Mouse (Mus musculus) neutrophil, adult 5-6 weeks (primary cell): Measurements from ENCODE around the gene Aqp7. TPM values are rescaled to one million over a fixed set of nuclear protein-coding genes. Genes with fewer than 3 reads are reported as not detected.
"Not testable (repeated sequence)": the region's sequence is repeated elsewhere in the genome, so short reads cannot be mapped to it uniquely, and the experiment has no call there.

Experiments
- ATAC-seq: fragments of 151-379, 151-347 bp; 2 replicates; pipeline ENCODE4 v1.8.0; 2017; ENCODE audit warnings: mild to moderate bottlenecking, moderate TSS enrichment; ENCODE audit not compliant: insufficient number of reproducible peaks, poor library complexity, low FRiP score, severe bottlenecking; ENCODE audit errors: extremely low read depth
- total RNA-seq: library from RNA; stranded (forward); fragments of 200-1000 nt; gene quantifications from 2 replicates; pipeline ENCODE4 v1.2.3, GENCODE M21; 2017

The Aqp7 gene
- not detected in 2 replicates for total RNA-seq

GRCm38 (mm10) chr4:41047524-41048271 lies at the start of gene Aqp7:
Gene Aqp7, minus strand, starts transcription at chr4:41048139.
- no peak for ATAC-seq

DNA sequence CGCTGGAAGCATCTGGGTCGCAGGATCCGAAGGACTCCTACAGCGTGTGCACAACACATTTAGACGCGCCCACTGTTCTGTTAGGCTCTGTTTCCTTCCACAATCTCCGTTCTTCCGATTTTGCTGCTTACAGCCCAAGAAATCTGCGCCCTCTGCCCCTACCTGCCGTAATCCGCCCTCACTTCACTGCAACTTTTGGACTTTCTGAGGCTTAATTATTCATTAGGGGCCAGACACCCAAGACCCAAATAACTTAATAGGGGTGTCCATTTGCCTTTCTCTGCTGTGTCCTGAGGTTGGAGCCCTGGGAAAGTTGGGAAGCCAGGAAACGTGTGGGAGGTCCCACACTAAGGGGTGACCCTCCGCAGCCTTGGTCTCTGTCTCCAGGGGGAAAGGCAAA lies 49.4 kb upstream of the Aqp7 start:
- ATAC-seq, result no peak

- no peak for ATAC-seq
Measured at GRCm38 (mm10) chr4:41096794-41097193, 48.9 kb upstream of the Aqp7 start.

DNA sequence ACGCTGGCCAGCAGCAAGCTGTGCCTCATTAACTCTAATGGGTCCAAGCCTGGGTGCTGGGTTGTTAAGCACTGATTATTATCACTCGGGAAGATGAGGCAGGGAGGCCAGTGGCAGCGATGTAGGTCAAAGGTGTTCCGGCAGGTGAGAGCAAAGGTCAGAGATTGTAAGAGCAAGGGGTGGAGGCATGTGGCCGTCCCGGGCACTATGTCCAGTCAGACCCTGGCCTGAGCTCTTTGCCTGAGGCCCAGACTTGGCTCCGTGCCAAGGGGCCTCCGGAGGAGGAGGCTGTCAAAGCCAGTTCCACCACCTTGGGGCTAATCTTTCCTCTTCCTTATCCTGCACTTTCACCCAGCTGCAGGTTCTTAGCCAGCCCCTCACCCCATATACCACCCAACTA lies 48.2 kb upstream of the Aqp7 start:
- no peak for ATAC-seq

- no peak for ATAC-seq
Measured at GRCm38 (mm10) chr4:41094361-41094760, 46.4 kb upstream of the Aqp7 start.

DNA sequence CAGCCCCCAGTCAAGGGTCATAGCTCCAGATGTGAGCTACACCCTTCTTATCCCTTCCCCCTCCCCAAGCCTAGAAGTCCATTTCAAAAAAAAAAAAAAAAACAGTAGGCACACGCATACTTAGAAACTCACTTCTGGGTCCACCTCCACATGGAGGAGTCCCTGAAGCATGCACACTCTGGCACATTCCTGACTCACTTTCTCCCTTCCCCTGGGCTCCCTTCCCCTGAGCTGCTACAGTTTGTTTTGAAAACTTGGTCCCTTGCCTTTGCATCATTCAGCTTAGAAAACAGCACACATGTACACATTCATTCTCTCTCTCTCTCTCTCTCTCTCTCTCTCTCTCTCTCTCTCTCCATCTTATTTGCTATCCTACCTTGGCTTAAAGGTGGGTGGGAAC lies 45.0 kb upstream of the Aqp7 start:
- ATAC-seq, result no peak

GRCm38 (mm10) chr4:41091391-41091790 lies 43.5 kb upstream of the Aqp7 start:
- ATAC-seq, result no peak

- no peak for ATAC-seq
Measured at GRCm38 (mm10) chr4:41089705-41090104, 41.8 kb upstream of the Aqp7 start.

DNA sequence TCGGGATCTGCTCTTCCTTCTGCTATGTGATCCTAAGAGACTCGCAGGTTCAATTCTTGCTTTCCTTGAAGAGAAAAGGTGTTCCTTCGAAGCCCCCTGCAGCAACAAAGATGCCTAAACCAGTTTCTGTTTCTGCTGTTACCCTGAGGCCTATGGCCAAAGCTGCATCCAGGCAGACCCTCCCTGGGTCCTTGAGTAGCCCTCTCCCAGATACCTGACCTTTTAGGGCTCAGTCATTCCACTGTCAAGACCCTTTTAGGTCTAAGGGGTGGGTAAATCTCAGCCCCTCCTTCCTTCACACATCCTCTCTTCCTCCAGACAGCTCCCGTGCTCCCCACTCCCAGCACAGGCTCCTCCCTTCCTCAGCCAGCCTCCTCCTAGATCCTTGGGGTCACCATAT lies 41.2 kb upstream of the Aqp7 start:
- no peak for ATAC-seq

DNA sequence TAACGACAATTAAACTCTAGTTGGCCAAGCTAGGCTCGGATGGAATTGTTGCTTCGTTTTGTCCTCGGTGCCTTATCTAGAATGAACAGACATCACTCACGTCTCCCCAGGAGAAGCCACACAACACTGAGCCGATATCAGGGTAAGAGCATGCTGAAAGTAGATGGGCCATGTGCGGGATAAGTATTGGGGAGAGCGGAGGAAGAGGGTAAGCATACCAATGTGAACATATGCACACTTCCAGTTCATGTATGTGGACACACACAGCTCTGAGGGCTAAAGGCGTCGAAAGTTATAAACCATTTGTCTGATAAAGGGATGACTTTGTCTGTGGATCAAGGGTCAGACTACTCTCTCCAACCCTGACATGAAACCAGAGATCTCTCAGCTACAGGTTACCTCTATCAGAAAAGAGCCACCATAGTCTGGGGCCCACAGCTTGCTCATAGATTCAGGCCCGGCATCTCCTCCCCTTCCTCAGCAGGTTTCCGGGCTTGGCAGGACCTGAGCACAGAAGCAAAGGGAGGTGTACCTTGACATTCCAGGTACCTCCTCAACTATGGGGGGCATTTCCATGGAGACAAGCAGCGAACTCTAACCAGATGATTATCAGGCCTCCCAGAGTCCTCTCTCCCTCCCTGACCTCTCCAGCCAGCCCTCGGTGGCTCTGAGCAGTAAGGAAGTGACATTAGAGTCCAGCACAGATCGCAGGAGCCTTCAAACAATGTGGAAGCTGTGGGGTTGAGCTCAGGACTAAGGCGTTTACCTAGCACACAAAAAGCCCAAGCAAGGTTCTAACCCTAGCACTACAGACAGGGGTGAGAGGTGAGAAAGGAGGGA lies 39.7 kb upstream of the Aqp7 start:
- ATAC-seq, result no peak

- no peak for ATAC-seq
Measured at GRCm38 (mm10) chr4:41086947-41087346, 39.0 kb upstream of the Aqp7 start.

DNA sequence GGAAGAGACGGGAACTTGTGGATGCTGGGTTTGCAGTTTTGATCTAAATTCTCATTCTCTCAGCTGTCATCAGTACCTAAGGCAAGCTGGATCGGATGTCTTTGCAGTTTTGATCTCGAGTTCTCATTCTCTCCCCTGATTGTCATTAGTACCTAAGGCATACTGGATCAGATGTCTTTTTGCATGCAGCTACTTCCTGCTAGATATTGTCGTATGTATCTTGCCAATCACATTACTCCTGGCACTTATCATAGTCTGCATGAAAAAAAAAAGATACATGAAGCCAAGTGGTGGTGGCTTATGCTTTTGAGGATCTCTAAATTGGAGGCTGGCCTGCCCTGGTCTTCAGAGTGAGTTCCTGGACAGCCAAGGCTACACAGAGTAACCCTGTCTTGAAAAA lies 36.9 kb upstream of the Aqp7 start:
- no peak for ATAC-seq

- not testable (repeated sequence) for ATAC-seq
Measured at GRCm38 (mm10) chr4:41082803-41083202, 34.9 kb upstream of the Aqp7 start.

DNA sequence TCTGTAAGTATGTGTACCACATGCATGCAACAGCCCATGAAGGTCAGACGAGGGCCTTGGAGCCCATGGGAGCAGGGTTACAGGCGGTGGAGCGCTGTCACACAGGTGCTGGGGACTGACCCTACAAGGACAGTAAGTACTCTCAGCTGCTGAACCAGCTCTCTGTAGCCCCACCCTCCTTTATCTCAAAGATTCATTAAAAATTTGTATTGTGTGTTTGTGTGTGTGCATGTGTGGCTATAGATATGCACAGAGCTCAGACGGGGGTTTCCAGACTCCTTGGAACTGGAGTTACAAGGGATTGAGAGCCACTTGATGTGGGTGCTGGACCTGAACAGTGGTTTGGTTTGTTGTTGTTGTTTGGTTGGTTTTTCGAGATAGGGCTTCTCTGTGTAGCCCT lies 33.8 kb upstream of the Aqp7 start:
- ATAC-seq, result no peak

- ATAC-seq, result no peak
Measured at GRCm38 (mm10) chr4:41078726-41079125, 30.8 kb upstream of the Aqp7 start.

DNA sequence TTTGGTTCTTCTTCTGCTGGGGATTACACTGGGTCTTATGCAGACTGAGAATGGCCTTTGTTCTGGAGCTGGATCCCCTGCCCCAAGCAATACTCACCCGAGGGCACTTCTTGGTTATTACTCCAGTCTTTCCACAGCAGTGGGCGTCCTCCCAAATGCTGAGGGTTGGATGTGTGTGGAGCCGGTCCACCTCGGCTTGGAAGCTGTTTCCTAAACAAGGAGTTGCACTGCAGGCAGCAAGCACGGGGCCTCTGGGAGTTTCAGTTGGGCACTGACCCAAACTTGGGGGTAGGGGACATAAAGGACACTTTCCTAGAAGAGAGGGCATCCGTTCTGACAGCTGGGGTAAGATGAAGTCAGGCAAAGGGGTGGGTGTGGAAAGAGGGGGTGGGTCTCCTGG lies 26.5 kb upstream of the Aqp7 start:
- no peak for ATAC-seq

- no peak for ATAC-seq
Measured at GRCm38 (mm10) chr4:41073008-41073817, 25.3 kb upstream of the Aqp7 start.

- no peak for ATAC-seq
Measured at GRCm38 (mm10) chr4:41071500-41072429, 23.8 kb upstream of the Aqp7 start.

DNA sequence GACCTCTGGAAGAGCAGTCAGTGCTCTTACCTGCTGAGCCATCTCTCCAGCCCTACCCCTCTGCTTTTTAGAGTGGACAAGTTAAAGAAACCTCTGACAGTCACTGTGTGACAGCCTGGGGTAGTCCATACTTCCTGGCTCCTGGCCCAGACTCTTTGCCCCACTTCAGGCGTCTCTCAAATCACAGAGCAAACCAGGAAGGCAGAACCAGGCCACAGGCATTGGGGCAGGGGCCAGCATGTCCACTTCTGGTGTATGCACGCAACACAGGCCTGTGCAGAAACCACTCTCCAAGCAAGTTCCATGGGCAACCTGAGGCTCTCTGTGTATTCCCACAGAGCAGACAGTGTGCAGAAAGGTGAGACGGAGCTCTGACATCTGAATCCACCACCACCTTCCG lies 17.3 kb upstream of the Aqp7 start:
- ATAC-seq, result no peak
